Mouse (Mus musculus) lung, embryonic 16.5 days (tissue): ENCODE results near the gene Sdc3. TPM values are rescaled to one million over a fixed set of nuclear protein-coding genes. Genes with fewer than 3 reads are reported as not detected.
A peak's percentile ranks its signal among the peaks of the same experiment; 100 is the strongest.

Experiments
- ATAC-seq: fragments of 200-750 bp; cut with Nextera tagmentation; 2 replicates; pipeline ENCODE4 v1.8.0; 2017; ENCODE audit warnings: low read depth, mild to moderate bottlenecking, moderate library complexity
- H3K27ac ChIP-seq: fragments of 300-500 bp; sonication (generic); 2 replicates; pipeline ENCODE4 v1.5.1; 2014; ENCODE audit warnings: mild to moderate bottlenecking, control low read depth, low read length
- H3K27me3 ChIP-seq: fragments of 300-500 bp; sonication (generic); 2 replicates; pipeline ENCODE4 v1.6.1; 2014; ENCODE audit warnings: low read depth, low read length, mixed read lengths; ENCODE audit not compliant: control insufficient read depth, insufficient read depth
- H3K36me3 ChIP-seq: fragments of 300-500 bp; sonication (generic); 2 replicates; pipeline ENCODE4 v1.6.1; 2014; ENCODE audit warnings: low read length; ENCODE audit not compliant: control insufficient read depth, insufficient read depth
- H3K4me1 ChIP-seq: fragments of 300-500 bp; sonication (generic); replicated peaks from 2 replicates; pipeline ENCODE4 v1.6.1; 2014; ENCODE audit warnings: low read length, mixed read lengths; ENCODE audit not compliant: control insufficient read depth, insufficient read depth
- H3K4me2 ChIP-seq: fragments of 300-500 bp; sonication (generic); 2 replicates; pipeline ENCODE4 v1.6.1; 2014; ENCODE audit warnings: low read depth, low read length, control low read depth
- H3K4me3 ChIP-seq: fragments of 300-500 bp; sonication (generic); 2 replicates; pipeline ENCODE4 v1.5.1; 2014; ENCODE audit warnings: mild to moderate bottlenecking, low read length, control low read depth
- H3K9ac ChIP-seq: fragments of 300-500 bp; sonication (generic); 2 replicates; pipeline ENCODE4 v1.6.1; 2014; ENCODE audit warnings: low read length, control low read depth
- H3K9me3 ChIP-seq: fragments of 300-500 bp; sonication (generic); 2 replicates; pipeline ENCODE4 v1.6.1; 2016; ENCODE audit warnings: low read length; ENCODE audit not compliant: control insufficient read depth
- WGBS: fragments of 180-500 bp; shearing (Covaris S2); extraction: QIAGEN DNeasy Blood & Tissue Kit; methylation state at CpG from one replicate; pipeline ENCODE4 v1.1.7; 2014; 5-methylcytosine and 5-hydroxymethylcytosine counted together
- polyA plus RNA-seq: library from polyadenylated mRNA; unstranded; fragments of >200 nt; fragmentation: Nextera tagmentation; extraction: Ambion mirVana; gene quantifications from 2 replicates; pipeline ENCODE4 v1.2.1, GENCODE M21; 2015

Sdc3 gene
- polyA plus RNA-seq, result 16.9 and 20.1 TPM in 2 replicates

GRCm38 (mm10) chr4:130792376-130793179 lies at the start of gene Sdc3:
Gene Sdc3 (plus strand): TSS chr4:130792537.
- H3K9me3 ChIP-seq, result no peaks in the 10 kb centered on the region
- H3K4me1 ChIP-seq, result peaks cover 17% of the 10 kb centered on the region
- H3K4me3 ChIP-seq, result peak within 1 kb of the TSS; percentile 80
- no peaks in the 10 kb centered on the region for H3K36me3 ChIP-seq
- H3K4me2 ChIP-seq, result peak within 1 kb of the TSS; percentile 99
- H3K9ac ChIP-seq, result peak within 1 kb of the TSS; percentile 91
- whole genome bisulfite sequencing, result 2% methylated on average over 52 of the region's 99 CpGs
- ATAC-seq, result peak; percentile 56
- no peak within 1 kb of the TSS for H3K27ac ChIP-seq
- no peaks in the 10 kb centered on the region; the same call in 1 of the 2 replicates for H3K27me3 ChIP-seq

GRCm38 (mm10) chr4:130744058-130744457 lies 48.3 kb upstream of the Sdc3 start:
- no peak overlapping the region for H3K4me2 ChIP-seq
- H3K4me3 ChIP-seq, result no peak overlapping the region
- no peaks in the 10 kb centered on the region for H3K9me3 ChIP-seq
- 86% methylated on average over 4 of the region's 4 CpGs for WGBS
- no peak for ATAC-seq
- H3K27ac ChIP-seq, result no peak overlapping the region
- no peaks in the 10 kb centered on the region for H3K27me3 ChIP-seq
- no peak overlapping the region for H3K9ac ChIP-seq
- peaks cover 56% of the 10 kb centered on the region for H3K36me3 ChIP-seq
- H3K4me1 ChIP-seq, result no peaks in the 10 kb centered on the region

- WGBS, result 77% methylated on average over 5 of the region's 5 CpGs
- Histone ChIP-seq H3K27ac (no peak overlapping the region), H3K27me3 (no peaks in the 10 kb centered on the region), H3K9me3 (no peaks in the 10 kb centered on the region), H3K4me3 (no peak overlapping the region), H3K4me2 (no peak overlapping the region), H3K36me3 (peaks cover 70% of the 10 kb centered on the region), H3K9ac (no peak overlapping the region), H3K4me1 (no peaks in the 10 kb centered on the region)
- no peak for ATAC-seq
Observed at GRCm38 (mm10) chr4:130745561-130746306, 46.6 kb upstream of the Sdc3 start.

- WGBS, result 56% methylated on average over 7 of the region's 7 CpGs
- Histone ChIP-seq H3K36me3 (peaks cover 84% of the 10 kb centered on the region), H3K27ac (no peak overlapping the region), H3K9me3 (no peaks in the 10 kb centered on the region), H3K27me3 (no peaks in the 10 kb centered on the region), H3K9ac (no peak overlapping the region), H3K4me3 (no peak overlapping the region), H3K4me2 (no peak overlapping the region), H3K4me1 (no peaks in the 10 kb centered on the region)
- no peak for ATAC-seq
Observed at GRCm38 (mm10) chr4:130749566-130749965, 42.8 kb upstream of the Sdc3 start.

- no peak overlapping the region for H3K9ac ChIP-seq
- peaks cover 74% of the 10 kb centered on the region for H3K36me3 ChIP-seq
- no peak overlapping the region for H3K4me3 ChIP-seq
- H3K27me3 ChIP-seq, result no peaks in the 10 kb centered on the region
- H3K9me3 ChIP-seq, result no peaks in the 10 kb centered on the region
- H3K4me1 ChIP-seq, result no peaks in the 10 kb centered on the region
- H3K27ac ChIP-seq, result no peak overlapping the region
- WGBS, result 88% methylated on average over 2 of the region's 2 CpGs
- no peak for ATAC-seq
- no peak overlapping the region for H3K4me2 ChIP-seq
Observed at GRCm38 (mm10) chr4:130751966-130752365, 40.4 kb upstream of the Sdc3 start.

GRCm38 (mm10) chr4:130752591-130752990 lies 39.7 kb upstream of the Sdc3 start:
- no peaks in the 10 kb centered on the region for H3K27me3 ChIP-seq
- H3K36me3 ChIP-seq, result peaks cover 73% of the 10 kb centered on the region
- no peaks in the 10 kb centered on the region for H3K9me3 ChIP-seq
- H3K27ac ChIP-seq, result no peak overlapping the region
- H3K9ac ChIP-seq, result no peak overlapping the region
- no peaks in the 10 kb centered on the region for H3K4me1 ChIP-seq
- no peak overlapping the region for H3K4me2 ChIP-seq
- no peak overlapping the region for H3K4me3 ChIP-seq
- 66% methylated on average over 7 of the region's 7 CpGs for WGBS
- no peak for ATAC-seq

GRCm38 (mm10) chr4:130753755-130754154 lies 38.6 kb upstream of the Sdc3 start:
- WGBS, result 61% methylated on average over 5 of the region's 5 CpGs
- H3K4me1 ChIP-seq, result no peaks in the 10 kb centered on the region
- no peak overlapping the region for H3K9ac ChIP-seq
- no peak for ATAC-seq
- H3K9me3 ChIP-seq, result no peaks in the 10 kb centered on the region
- H3K27ac ChIP-seq, result no peak overlapping the region
- H3K36me3 ChIP-seq, result peaks cover 67% of the 10 kb centered on the region
- H3K4me2 ChIP-seq, result no peak overlapping the region
- H3K27me3 ChIP-seq, result no peaks in the 10 kb centered on the region
- H3K4me3 ChIP-seq, result no peak overlapping the region

- Histone ChIP-seq H3K4me3 (no peak overlapping the region), H3K4me2 (no peak overlapping the region), H3K9ac (no peak overlapping the region), H3K36me3 (peaks cover 67% of the 10 kb centered on the region), H3K4me1 (no peaks in the 10 kb centered on the region), H3K27ac (no peak overlapping the region), H3K9me3 (no peaks in the 10 kb centered on the region), H3K27me3 (no peaks in the 10 kb centered on the region)
- no peak for ATAC-seq
- 82% methylated on average over 2 of the region's 2 CpGs for WGBS
Observed at GRCm38 (mm10) chr4:130754776-130755175, 37.6 kb upstream of the Sdc3 start.

GRCm38 (mm10) chr4:130759875-130760274 lies 32.5 kb upstream of the Sdc3 start:
- peaks cover 58% of the 10 kb centered on the region for H3K36me3 ChIP-seq
- no peaks in the 10 kb centered on the region for H3K4me1 ChIP-seq
- H3K9me3 ChIP-seq, result no peaks in the 10 kb centered on the region
- no peak overlapping the region for H3K4me2 ChIP-seq
- 62% methylated on average over 2 of the region's 2 CpGs for WGBS
- no peak overlapping the region for H3K4me3 ChIP-seq
- no peaks in the 10 kb centered on the region for H3K27me3 ChIP-seq
- no peak overlapping the region for H3K9ac ChIP-seq
- no peak for ATAC-seq
- H3K27ac ChIP-seq, result no peak overlapping the region
